Comparison of ENCODE assay signal across 8 mouse cellular contexts in genomic region chr5:100671398-100671797, GRCm38 (mm10). TPM values are rescaled to one million over a fixed set of nuclear protein-coding genes. Genes with fewer than 3 reads are reported as not detected.
DNase-seq lines count a peak whose midpoint lies in the region; ATAC-seq and TF ChIP-seq lines count a peak whose summit lies in the region.

No protein-coding gene starts in this region.

- no peaks in the 10 kb centered on the region for H3K27me3 ChIP-seq in embryonic facial prominence, embryonic 10.5 days (replicated peaks; ENCODE audit: low read depth, poor library complexity, severe bottlenecking)
- no peaks in the 10 kb centered on the region for H3K27me3 ChIP-seq in liver, postnatal 0 days (ENCODE audit: insufficient read depth, low read length)
- H3K27me3 ChIP-seq in stomach, postnatal 0 days (ENCODE audit: control insufficient read depth, insufficient read depth, low read length), result no peaks in the 10 kb centered on the region

- H3K4me3 ChIP-seq in embryonic facial prominence, embryonic 10.5 days, result no peak overlapping the region
- no peak overlapping the region for H3K4me3 ChIP-seq in liver, postnatal 0 days (ENCODE audit: low read depth, low read length)
- no peak overlapping the region for H3K4me3 ChIP-seq in stomach, postnatal 0 days (ENCODE audit: low read depth, low read length)

- TF ChIP-seq CTCF in liver, postnatal 0 days (IDR thresholded peaks at IDR 0.05; ENCODE audit: low read depth), result peak; percentile 83
- TF ChIP-seq CTCF in stomach, postnatal 0 days (IDR thresholded peaks at IDR 0.05; ENCODE audit: low read depth), result peak; percentile 76

- H3K4me2 ChIP-seq in liver, postnatal 0 days (ENCODE audit: low read depth, low read length), result no peak overlapping the region
- H3K4me2 ChIP-seq in stomach, postnatal 0 days (replicated peaks; ENCODE audit: low read depth), result no peak overlapping the region

- no peak for ATAC-seq in liver, postnatal 0 days
- ATAC-seq in stomach, postnatal 0 days (ENCODE audit: low FRiP score, low TSS enrichment), result peak; percentile 57

- H3K36me3 ChIP-seq in embryonic facial prominence, embryonic 10.5 days (replicated peaks), result peaks cover 37% of the 10 kb centered on the region
- H3K36me3 ChIP-seq in liver, postnatal 0 days (replicated peaks; ENCODE audit: insufficient read depth, low read length), result peaks cover 11% of the 10 kb centered on the region
- H3K36me3 ChIP-seq in stomach, postnatal 0 days (ENCODE audit: control insufficient read depth, insufficient read depth, low read length), result no peaks in the 10 kb centered on the region

- H3K27ac ChIP-seq in embryonic facial prominence, embryonic 10.5 days (replicated peaks), result no peak overlapping the region
- H3K27ac ChIP-seq in liver, postnatal 0 days (ENCODE audit: low read depth), result no peak overlapping the region
- H3K27ac ChIP-seq in stomach, postnatal 0 days (replicated peaks), result no peak overlapping the region

- 25% methylated on average over 5 of the region's 5 CpGs for WGBS in embryonic facial prominence, embryonic 10.5 days
- WGBS in liver, postnatal 0 days (ENCODE audit: insufficient replicate concordance), result 22% methylated on average over 5 of the region's 5 CpGs
- 11% methylated on average over 5 of the region's 5 CpGs for WGBS in stomach, postnatal 0 days

- H3K9ac ChIP-seq in liver, postnatal 0 days (replicated peaks), result no peak overlapping the region
- H3K9ac ChIP-seq in stomach, postnatal 0 days (ENCODE audit: low read length), result no peak overlapping the region

- intact Hi-C loops in heart, postnatal 25 days (cut with DNase I), result no loop called here

- no peak for TF ChIP-seq EP300 in liver, postnatal 0 days (IDR thresholded peaks at IDR 0.05; ENCODE audit: low read depth)
- TF ChIP-seq EP300 in stomach, postnatal 0 days (optimal IDR thresholded peaks at IDR 0.05), result no peak

- H3K9me3 ChIP-seq in embryonic facial prominence, embryonic 10.5 days, result no peaks in the 10 kb centered on the region
- H3K9me3 ChIP-seq in liver, postnatal 0 days (ENCODE audit: low read length), result no peaks in the 10 kb centered on the region
- H3K9me3 ChIP-seq in stomach, postnatal 0 days (ENCODE audit: control insufficient read depth, low read length), result no peaks in the 10 kb centered on the region

- peaks cover 22% of the 10 kb centered on the region for H3K4me1 ChIP-seq in embryonic facial prominence, embryonic 10.5 days
- H3K4me1 ChIP-seq in liver, postnatal 0 days (ENCODE audit: insufficient read depth), result peaks cover 9% of the 10 kb centered on the region; the same call in 1 of the 2 replicates
- no peaks in the 10 kb centered on the region for H3K4me1 ChIP-seq in stomach, postnatal 0 days (replicated peaks; ENCODE audit: control insufficient read depth, insufficient read depth)

- DNase-seq in heart, adult 18-20 months, result peak; percentile 33 to 67
- DNase-seq in heart, postnatal 25 days (ENCODE audit: low spot score), result no peak
- DNase-seq in right cerebral cortex, adult 2 months (ENCODE audit: low spot score in 2 of 2), result peak; percentile 52 to 60
- DNase-seq in right cerebral cortex, postnatal 10 days (ENCODE audit: low spot score in 2 of 2), result no peak
- DNase-seq in adrenal gland, postnatal 14 days, result peak; percentile 69
- peak; percentile 55 for DNase-seq in embryonic facial prominence, embryonic 10.5 days (ENCODE audit: low spot score)
- DNase-seq in liver, postnatal 0 days, result peak; percentile 75
- DNase-seq in stomach, postnatal 0 days (ENCODE audit: low spot score), result peak; percentile 83

RNA-seq across cellular contexts. Expression of gene Coq2, which starts 3.5 kb away (rescaled TPM):
- 100 to 1,000 TPM; 104 to 107 TPM for total RNA-seq in heart, adult 18-20 months (2021)
- total RNA-seq in heart, postnatal 25 days (2021), result 10 to 100 TPM; 87.9 to 88.9 TPM
- 59.7 and 60.6 TPM in 2 replicates for total RNA-seq in adrenal gland, postnatal 14 days (2021)
- polyA plus RNA-seq in embryonic facial prominence, embryonic 10.5 days (2016; fragmentation: Nextera tagmentation; extraction: Ambion mirVana), result 59.6 and 63.7 TPM in 2 replicates
- polyA plus RNA-seq in liver, postnatal 0 days (2015; fragmentation: Nextera tagmentation; extraction: Ambion mirVana), result 25.8 and 28.0 TPM in 2 replicates
- 52.1 and 52.3 TPM in 2 replicates for polyA plus RNA-seq in stomach, postnatal 0 days (2015; fragmentation: Nextera tagmentation; extraction: Ambion mirVana)

RNA-seq across cellular contexts. Expression of gene Hpse, which starts 48.1 kb away (rescaled TPM):
- total RNA-seq in heart, adult 18-20 months (2021), result 1 to 10 TPM; 1.0 to 1.8 TPM
- total RNA-seq in heart, postnatal 25 days (2021), result 1 to 10 TPM in 1 of 2 experiments, under 1 TPM in 1; 0.89 to 1.0 TPM
- 1.3 and 2.8 TPM in 2 replicates for total RNA-seq in adrenal gland, postnatal 14 days (2021)
- polyA plus RNA-seq in embryonic facial prominence, embryonic 10.5 days (2016; fragmentation: Nextera tagmentation; extraction: Ambion mirVana), result 0.52 and 1.1 TPM in 2 replicates
- polyA plus RNA-seq in liver, postnatal 0 days (2015; fragmentation: Nextera tagmentation; extraction: Ambion mirVana), result 3.0 and 3.2 TPM in 2 replicates
- 17.3 and 17.6 TPM in 2 replicates for polyA plus RNA-seq in stomach, postnatal 0 days (2015; fragmentation: Nextera tagmentation; extraction: Ambion mirVana)

Comparison
In these comparisons a context has a peak if more than half of its experiments do, and no peak if none do; other contexts are left out.
1. DNase-seq: peak in heart, adult 18-20 months (2 of 2), right cerebral cortex, adult 2 months (2 of 2), adrenal gland, postnatal 14 days (single experiment), embryonic facial prominence, embryonic 10.5 days (single experiment), liver, postnatal 0 days (single experiment) and stomach, postnatal 0 days (single experiment); none in heart, postnatal 25 days (single experiment) and right cerebral cortex, postnatal 10 days (0 of 2).